Mouse (Mus musculus) heart, embryonic 13.5 days (tissue): ENCODE measurements around the gene C130073F10Rik. TPM values are rescaled to one million over a fixed set of nuclear protein-coding genes. Genes with fewer than 3 reads are reported as not detected.
"Not testable (repeated sequence)": the region's sequence is repeated elsewhere in the genome, so short reads cannot be mapped to it uniquely, and the experiment has no call there.

Experiments
- ATAC-seq: fragments of 200-750 bp; cut with Nextera tagmentation; 2 replicates; pipeline ENCODE4 v1.8.0; 2017; ENCODE audit warnings: moderate TSS enrichment; ENCODE audit not compliant: insufficient number of reproducible peaks, low FRiP score, low TSS enrichment; ENCODE audit errors: extremely low read depth
- H3K27ac ChIP-seq: fragments of 300-500 bp; sonication (generic); replicated peaks from 2 replicates; pipeline ENCODE4 v1.5.1; 2015; ENCODE audit warnings: moderate library complexity, mild to moderate bottlenecking, inconsistent platforms
- H3K27me3 ChIP-seq: fragments of 300-500 bp; sonication (generic); replicated peaks from 2 replicates; pipeline ENCODE4 v1.6.1; 2015; ENCODE audit warnings: mild to moderate bottlenecking, inconsistent platforms
- H3K36me3 ChIP-seq: fragments of 300-500 bp; sonication (generic); 2 replicates; pipeline ENCODE4 v1.6.1; 2015; ENCODE audit warnings: mild to moderate bottlenecking, inconsistent platforms
- H3K4me1 ChIP-seq: fragments of 300-500 bp; sonication (generic); 2 replicates; pipeline ENCODE4 v1.6.1; 2015; ENCODE audit warnings: inconsistent platforms
- H3K4me2 ChIP-seq: fragments of 300-500 bp; sonication (generic); 2 replicates; pipeline ENCODE4 v1.6.1; 2015; ENCODE audit warnings: inconsistent platforms, mild to moderate bottlenecking, moderate library complexity
- H3K4me3 ChIP-seq: fragments of 300-500 bp; sonication (generic); 2 replicates; pipeline ENCODE4 v1.5.1; 2015; ENCODE audit warnings: moderate library complexity, mild to moderate bottlenecking, inconsistent platforms
- H3K9ac ChIP-seq: fragments of 300-500 bp; sonication (generic); 2 replicates; pipeline ENCODE4 v1.6.1; 2015; ENCODE audit warnings: inconsistent platforms, mild to moderate bottlenecking, moderate library complexity
- H3K9me3 ChIP-seq: fragments of 300-500 bp; sonication (generic); 2 replicates; pipeline ENCODE4 v1.6.1; 2016; ENCODE audit warnings: inconsistent platforms
- WGBS: fragments of 180-500 bp; shearing (Covaris S2); methylation state at CpG from one replicate; pipeline ENCODE4 v1.1.7; 2015; ENCODE audit warnings: mixed read lengths; 5-methylcytosine and 5-hydroxymethylcytosine counted together
- polyA plus RNA-seq: library from polyadenylated mRNA; unstranded; fragments of >200 nt; fragmentation: Nextera tagmentation; extraction: Ambion mirVana; gene quantifications from 2 replicates; pipeline ENCODE4 v1.2.1, GENCODE M21; 2015

C130073F10Rik gene
- polyA plus RNA-seq = not detected in 2 replicates

DNA sequence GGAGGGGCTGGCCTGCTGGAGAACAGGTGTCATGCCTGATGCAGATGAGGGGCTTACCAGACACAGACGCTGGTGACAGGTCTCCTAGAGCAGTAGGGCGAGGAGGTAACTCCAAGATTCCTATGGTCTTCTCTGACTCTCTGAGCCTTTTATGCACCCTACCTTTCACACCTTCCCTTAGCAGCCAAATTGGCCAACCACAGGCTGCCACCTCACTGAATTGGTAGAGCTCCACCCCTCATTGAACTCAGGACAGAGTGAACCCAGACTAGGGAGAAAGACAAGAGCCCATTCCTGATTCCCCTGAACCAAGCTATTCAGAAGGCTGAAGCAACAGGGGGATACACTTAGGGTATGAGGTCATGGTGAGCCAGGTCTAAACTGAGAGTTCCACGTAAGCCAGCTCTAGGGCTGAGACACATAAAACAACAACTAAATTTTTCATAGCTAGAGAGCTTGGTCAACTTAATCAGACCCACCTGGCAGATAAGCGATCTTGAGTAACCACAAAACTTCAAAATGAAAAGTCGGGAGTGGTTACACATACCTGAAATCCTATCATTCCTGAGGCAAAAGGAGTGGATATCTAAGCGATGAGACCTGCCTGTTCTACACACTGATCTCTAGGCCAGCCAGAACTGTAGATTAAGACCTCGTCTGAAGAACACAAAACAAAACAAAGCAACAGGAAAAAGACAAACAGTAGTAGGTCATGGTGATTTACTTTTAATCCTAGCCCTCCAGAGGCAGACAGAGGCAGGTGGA is at the start of gene C130073F10Rik:
TSS of gene C130073F10Rik (minus strand) at position 134 of the 765 bp plus-strand sequence.
- Histone ChIP-seq H3K9me3 (0 out of 2 replicates have a peak, but pooled peaks cover 2% of the 10 kb centered on the region), H3K36me3 (no peaks in the 10 kb centered on the region), H3K4me1 (no peaks in the 10 kb centered on the region), H3K27ac (no peak within 1 kb of the TSS), H3K4me3 (no peak within 1 kb of the TSS), H3K9ac (no peak within 1 kb of the TSS), H3K4me2 (no peak within 1 kb of the TSS), H3K27me3 (no peaks in the 10 kb centered on the region)
- ATAC-seq = no peak
- 76% methylated on average over 7 of the region's 7 CpGs for whole genome bisulfite sequencing

DNA sequence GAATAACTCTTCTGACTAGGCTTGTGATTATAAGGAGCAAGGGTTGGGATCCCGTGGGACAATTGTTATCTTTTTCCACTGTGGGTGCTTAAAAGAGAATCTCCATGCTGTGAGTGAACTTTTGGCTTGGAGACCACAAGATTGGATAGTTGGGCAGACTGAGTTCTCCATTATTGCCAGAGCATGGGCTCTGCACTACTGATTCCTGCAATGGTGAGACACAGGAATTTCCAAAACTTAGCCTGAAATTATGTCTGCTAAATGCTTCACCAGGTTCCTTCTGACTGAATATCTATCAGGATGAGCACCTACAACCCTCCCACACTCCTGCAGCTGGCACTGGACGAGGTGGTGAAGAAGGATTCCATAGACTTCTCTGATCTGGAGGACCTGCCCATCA is 46.5 kb upstream of the C130073F10Rik start, which contains the start of gene Gm12794:
TSS of gene Gm12794 (plus strand) at position 301 of the 400 bp plus-strand sequence.
- H3K4me3 ChIP-seq, H3K4me2 ChIP-seq, H3K4me1 ChIP-seq, ATAC-seq, H3K27ac ChIP-seq, H3K36me3 ChIP-seq, H3K9me3 ChIP-seq, H3K9ac ChIP-seq, H3K27me3 ChIP-seq: not testable (repeated sequence)
- WGBS = 55% methylated on average over 2 of the region's 2 CpGs

GRCm38 (mm10) chr4:101908821-101909220 is 15.2 kb upstream of the C130073F10Rik start, which contains the start of gene Gm12800:
TSS of gene Gm12800 (plus strand) at chr4:101909121.
- H3K27me3 ChIP-seq, ATAC-seq, H3K4me1 ChIP-seq, H3K9ac ChIP-seq, H3K27ac ChIP-seq, H3K9me3 ChIP-seq, H3K4me2 ChIP-seq, H3K4me3 ChIP-seq, H3K36me3 ChIP-seq: not testable (repeated sequence)
- 72% methylated on average over 2 of the region's 2 CpGs for WGBS

- Histone ChIP-seq H3K9me3 (0 out of 2 replicates have a peak, but pooled peaks cover 5% of the 10 kb centered on the region), H3K4me3 (no peak overlapping the region), H3K4me1 (no peaks in the 10 kb centered on the region), H3K36me3 (no peaks in the 10 kb centered on the region), H3K27ac (no peak overlapping the region), H3K9ac (no peak overlapping the region), H3K4me2 (no peak overlapping the region), H3K27me3 (no peaks in the 10 kb centered on the region)
- no peak for ATAC-seq
Measured at GRCm38 (mm10) chr4:101889377-101889776, 4.2 kb downstream of the C130073F10Rik start.

DNA sequence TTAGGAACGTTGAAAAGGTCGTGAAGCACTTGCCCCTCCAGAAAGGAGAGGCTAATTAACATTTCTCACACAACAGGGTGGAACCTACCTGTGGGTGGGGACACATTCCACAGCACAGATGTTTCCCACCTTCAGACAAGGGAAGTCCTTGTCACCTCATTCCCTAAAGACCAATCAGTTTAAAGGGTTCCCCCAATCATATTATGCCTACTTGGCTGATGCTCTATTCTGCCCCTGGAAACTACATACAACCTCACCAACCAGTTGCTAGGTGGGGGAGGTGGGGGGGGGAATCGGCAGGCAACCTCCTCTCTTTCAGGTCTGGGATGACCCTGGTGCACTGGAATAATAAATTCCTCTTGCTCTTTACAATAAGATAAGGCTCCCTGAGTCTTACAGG is 9.9 kb downstream of the C130073F10Rik start:
- 0 out of 2 replicates have a peak, but pooled peaks cover 1% of the 10 kb centered on the region for H3K9me3 ChIP-seq
- H3K27me3 ChIP-seq = no peaks in the 10 kb centered on the region
- no peak overlapping the region for H3K4me3 ChIP-seq
- H3K36me3 ChIP-seq = no peaks in the 10 kb centered on the region
- WGBS = 23% methylated on average over 3 of the region's 3 CpGs
- H3K9ac ChIP-seq = no peak overlapping the region
- ATAC-seq = no peak
- no peaks in the 10 kb centered on the region for H3K4me1 ChIP-seq
- H3K4me2 ChIP-seq = no peak overlapping the region
- no peak overlapping the region for H3K27ac ChIP-seq

- not testable (repeated sequence) for H3K9ac ChIP-seq, ATAC-seq, H3K4me2 ChIP-seq, H3K27me3 ChIP-seq, H3K9me3 ChIP-seq, H3K4me1 ChIP-seq, H3K4me3 ChIP-seq, H3K36me3 ChIP-seq, H3K27ac ChIP-seq
- 79% methylated on average over 15 of the region's 15 CpGs for WGBS
Measured at GRCm38 (mm10) chr4:101875687-101876086, 17.9 kb downstream of the C130073F10Rik start.

DNA sequence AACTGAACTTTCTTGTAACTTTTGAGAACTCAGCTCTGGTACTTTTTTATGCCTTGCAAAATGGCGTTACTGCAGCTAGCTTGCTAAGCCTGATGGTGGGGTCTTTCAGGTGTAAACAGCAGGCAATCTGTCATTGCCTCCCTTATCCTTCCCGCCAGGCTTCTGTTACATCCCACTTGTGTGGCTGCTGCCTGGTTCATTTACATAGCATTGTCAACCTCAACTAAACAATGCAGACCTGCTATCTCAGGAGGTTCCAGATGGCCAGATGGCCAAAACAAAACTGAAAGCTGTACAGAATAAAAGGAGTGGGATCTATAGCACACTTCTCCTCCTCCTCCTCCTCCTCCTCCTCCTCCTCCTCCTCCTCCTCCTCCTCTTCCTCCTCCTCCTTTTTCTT is 21.6 kb downstream of the C130073F10Rik start:
- H3K9me3 ChIP-seq, H3K4me1 ChIP-seq, H3K36me3 ChIP-seq, ATAC-seq, H3K27ac ChIP-seq, H3K4me2 ChIP-seq, H3K27me3 ChIP-seq, H3K4me3 ChIP-seq, H3K9ac ChIP-seq: not testable (repeated sequence)
- 49% methylated on average over 2 of the region's 2 CpGs for WGBS

DNA sequence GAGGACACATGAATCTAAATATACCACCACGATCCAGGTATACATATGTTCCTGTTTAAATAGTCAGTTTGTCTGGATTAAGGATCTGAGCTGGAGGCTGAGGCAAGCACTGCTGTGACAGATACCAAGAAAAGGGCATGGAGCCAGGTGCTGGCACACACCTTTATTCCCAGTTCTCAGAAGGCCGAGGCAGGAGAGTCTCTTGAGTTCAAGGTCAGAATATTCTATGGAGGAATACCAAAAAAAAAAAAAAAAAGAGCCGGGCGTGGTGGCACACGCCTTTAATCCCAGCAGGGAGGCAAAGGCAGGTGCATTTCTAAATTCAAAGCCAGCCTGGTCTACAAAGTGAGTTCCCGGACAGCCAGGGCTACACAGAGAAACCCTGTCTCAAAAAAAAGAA is 31.3 kb downstream of the C130073F10Rik start:
- H3K27ac ChIP-seq = no peak overlapping the region
- WGBS = 68% methylated on average over 6 of the region's 6 CpGs
- H3K4me1 ChIP-seq = no peaks in the 10 kb centered on the region
- ATAC-seq = no peak
- no peak overlapping the region for H3K9ac ChIP-seq
- H3K9me3 ChIP-seq = no peaks in the 10 kb centered on the region
- no peak overlapping the region for H3K4me3 ChIP-seq
- no peaks in the 10 kb centered on the region for H3K36me3 ChIP-seq
- H3K27me3 ChIP-seq = no peaks in the 10 kb centered on the region
- H3K4me2 ChIP-seq = no peak overlapping the region

DNA sequence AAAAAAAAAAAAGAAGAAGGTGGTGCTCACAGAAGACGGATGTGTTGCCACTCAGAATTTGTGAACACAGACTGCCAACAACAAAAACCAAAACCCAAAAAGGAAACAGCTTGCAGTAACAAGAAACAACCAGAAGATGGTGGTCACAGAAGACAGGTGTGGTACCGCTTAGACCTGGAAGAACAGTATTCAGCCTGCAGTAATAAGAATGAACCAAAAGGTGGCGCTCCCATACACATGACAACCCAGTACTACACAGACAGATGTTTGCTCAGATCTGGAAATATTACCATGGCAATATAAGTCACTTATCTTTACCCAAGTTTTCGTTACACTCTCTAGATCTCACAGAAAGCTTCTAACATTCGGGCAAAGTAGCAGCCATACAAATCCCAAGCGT is 32.7 kb downstream of the C130073F10Rik start:
- no peak overlapping the region for H3K4me2 ChIP-seq
- 42% methylated on average over 6 of the region's 6 CpGs for WGBS
- no peaks in the 10 kb centered on the region for H3K36me3 ChIP-seq
- no peaks in the 10 kb centered on the region for H3K9me3 ChIP-seq
- no peaks in the 10 kb centered on the region for H3K27me3 ChIP-seq
- no peak for ATAC-seq
- no peaks in the 10 kb centered on the region for H3K4me1 ChIP-seq
- H3K4me3 ChIP-seq = no peak overlapping the region
- H3K9ac ChIP-seq = no peak overlapping the region
- no peak overlapping the region for H3K27ac ChIP-seq

GRCm38 (mm10) chr4:101850908-101851307 is 42.7 kb downstream of the C130073F10Rik start:
- Histone ChIP-seq H3K9ac (no peak overlapping the region), H3K4me3 (no peak overlapping the region), H3K27me3 (no peaks in the 10 kb centered on the region), H3K4me1 (no peaks in the 10 kb centered on the region), H3K27ac (no peak overlapping the region), H3K4me2 (no peak overlapping the region), H3K9me3 (peaks cover 17% of the 10 kb centered on the region), H3K36me3 (no peaks in the 10 kb centered on the region)
- no peak for ATAC-seq
- 59% methylated on average over 2 of the region's 2 CpGs for WGBS

DNA sequence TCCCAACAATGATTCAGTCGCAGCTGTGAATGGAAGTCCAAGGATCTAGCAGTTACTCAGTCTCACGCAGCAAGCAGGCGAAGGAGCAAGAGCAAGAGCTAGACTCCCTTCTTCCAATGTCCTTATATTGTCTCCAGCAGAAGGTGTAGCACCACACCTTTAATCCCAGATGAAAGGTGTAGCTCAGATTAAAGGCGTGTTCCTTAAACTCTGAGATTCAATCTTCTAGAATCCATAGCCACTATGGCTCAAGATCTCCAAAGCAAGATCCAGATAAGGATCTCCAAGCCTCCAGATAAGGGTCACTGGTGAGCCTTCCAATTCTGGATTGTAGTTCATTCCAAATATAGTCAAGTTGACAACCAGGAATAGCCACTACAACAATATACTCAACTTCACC is 49.7 kb downstream of the C130073F10Rik start, which contains the start of gene B020004J07Rik:
TSS of gene B020004J07Rik (minus strand) at position 101 of the 400 bp plus-strand sequence.
- not testable (repeated sequence) for H3K4me2 ChIP-seq, H3K27me3 ChIP-seq, H3K4me3 ChIP-seq, H3K9me3 ChIP-seq, H3K36me3 ChIP-seq, H3K27ac ChIP-seq, ATAC-seq, H3K9ac ChIP-seq, H3K4me1 ChIP-seq
- 80% methylated on average over 4 of the region's 4 CpGs for WGBS
